Mouse (Mus musculus) small intestine, adult 2 months (tissue): ENCODE data around the gene Maml2.

ENCODE experiments used
- CTCF ChIP-seq: fragments of 200-500 bp; IDR thresholded peaks from 2 replicates; pipeline ENCODE4 v1.5.1; 2012; ENCODE audit warnings: low read depth, mild to moderate bottlenecking, control low read depth, inconsistent platforms, low read length, moderate library complexity, mixed read lengths; ENCODE audit not compliant: insufficient replicate concordance, insufficient read length; ENCODE audit errors: extremely low read depth
- POLR2A ChIP-seq: fragments of 200-500 bp; IDR thresholded peaks from 2 replicates; pipeline ENCODE4 v1.6.1; 2012; ENCODE audit warnings: low read depth, mild to moderate bottlenecking, control low read depth, inconsistent platforms, low read length, moderate library complexity

GRCm38 (mm10) chr9:13681581-13682038 is 383.9 kb downstream of the Maml2 start:
- TF ChIP-seq CTCF (peak; percentile 41; the same call in 1 of the 2 replicates), POLR2A (no peak)
